Mouse (Mus musculus) heart, embryonic 11.5 days (tissue): ENCODE results near the gene BC037034. TPM values are rescaled to one million over a fixed set of nuclear protein-coding genes. Genes with fewer than 3 reads are reported as not detected.

Experiments used
- ATAC-seq: fragments of 200-750 bp; cut with Nextera tagmentation; replicated peaks from 2 replicates; pipeline ENCODE4 v1.8.0; 2017; ENCODE audit warnings: moderate library complexity; ENCODE audit not compliant: insufficient number of reproducible peaks, low FRiP score, low TSS enrichment
- H3K27ac ChIP-seq: fragments of 300-500 bp; sonication (generic); 2 replicates; pipeline ENCODE4 v1.5.1; 2014; ENCODE audit warnings: mild to moderate bottlenecking, low read depth, low read length
- H3K27me3 ChIP-seq: fragments of 300-500 bp; sonication (generic); 2 replicates; pipeline ENCODE4 v1.6.1; 2014; ENCODE audit warnings: mild to moderate bottlenecking, low read length, mixed read lengths; ENCODE audit not compliant: control insufficient read depth, insufficient read depth
- H3K36me3 ChIP-seq: fragments of 300-500 bp; sonication (generic); 2 replicates; pipeline ENCODE4 v1.6.1; 2014; ENCODE audit warnings: mild to moderate bottlenecking, low read length, moderate library complexity, mixed read lengths; ENCODE audit not compliant: control insufficient read depth, insufficient read depth
- H3K4me1 ChIP-seq: fragments of 300-500 bp; sonication (generic); 2 replicates; pipeline ENCODE4 v1.6.1; 2014; ENCODE audit warnings: low read length; ENCODE audit not compliant: control insufficient read depth, insufficient read depth
- H3K4me2 ChIP-seq: fragments of 300-500 bp; sonication (generic); 2 replicates; pipeline ENCODE4 v1.6.1; 2014; ENCODE audit warnings: mild to moderate bottlenecking, moderate library complexity
- H3K4me3 ChIP-seq: fragments of 300-500 bp; sonication (generic); 2 replicates; pipeline ENCODE4 v1.5.1; 2014; ENCODE audit warnings: low read depth, low read length
- H3K9ac ChIP-seq: fragments of 300-500 bp; sonication (generic); 2 replicates; pipeline ENCODE4 v1.6.1; 2014; ENCODE audit warnings: mild to moderate bottlenecking, low read depth, low read length, moderate library complexity
- H3K9me3 ChIP-seq: fragments of 300-500 bp; sonication (generic); replicated peaks from 2 replicates; pipeline ENCODE4 v1.6.1; 2016; ENCODE audit warnings: low read length; ENCODE audit not compliant: control insufficient read depth
- WGBS: fragments of 180-500 bp; shearing (Covaris S2); extraction: QIAGEN DNeasy Blood & Tissue Kit; methylation state at CpG from one replicate; pipeline ENCODE4 v1.1.7; 2014; ENCODE audit not compliant: insufficient replicate concordance; 5-methylcytosine and 5-hydroxymethylcytosine counted together
- polyA plus RNA-seq: library from polyadenylated mRNA; unstranded; fragments of >200 nt; fragmentation: Nextera tagmentation; extraction: Ambion mirVana; gene quantifications from 2 replicates; pipeline ENCODE4 v1.2.1, GENCODE M21; 2014

BC037034 gene
- polyA plus RNA-seq, 1 experiment from 2014 or later: 4.0 TPM

DNA sequence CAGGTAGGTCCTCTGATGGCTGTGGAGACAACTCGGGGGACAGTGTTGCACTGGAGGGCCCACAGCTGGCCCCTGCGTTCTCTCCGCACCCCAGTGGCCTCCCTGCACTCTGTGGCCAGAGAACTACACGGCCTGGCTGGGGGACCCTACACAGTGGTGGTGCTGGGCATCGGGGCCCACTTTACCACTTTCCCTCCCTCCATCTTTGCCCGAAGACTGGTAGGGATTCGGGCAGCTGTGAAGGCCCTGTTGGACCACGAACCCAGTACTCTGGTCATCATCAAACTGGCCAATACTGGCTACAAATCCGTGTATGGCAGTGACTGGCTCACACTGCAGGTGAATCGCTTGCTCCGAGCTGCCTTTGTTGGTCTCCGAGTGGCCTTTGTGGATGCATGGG is 12.7 kb downstream of the BC037034 start:
- Histone ChIP-seq H3K9me3 (no peaks in the 10 kb centered on the region), H3K27ac (no peak overlapping the region), H3K4me1 (peaks cover 6% of the 10 kb centered on the region), H3K4me3 (no peak overlapping the region), H3K36me3 (no peaks in the 10 kb centered on the region), H3K27me3 (no peaks in the 10 kb centered on the region), H3K4me2 (no peak overlapping the region), H3K9ac (no peak overlapping the region)
- no peak for ATAC-seq
- WGBS: 80% methylated on average over 12 of the region's 12 CpGs

DNA sequence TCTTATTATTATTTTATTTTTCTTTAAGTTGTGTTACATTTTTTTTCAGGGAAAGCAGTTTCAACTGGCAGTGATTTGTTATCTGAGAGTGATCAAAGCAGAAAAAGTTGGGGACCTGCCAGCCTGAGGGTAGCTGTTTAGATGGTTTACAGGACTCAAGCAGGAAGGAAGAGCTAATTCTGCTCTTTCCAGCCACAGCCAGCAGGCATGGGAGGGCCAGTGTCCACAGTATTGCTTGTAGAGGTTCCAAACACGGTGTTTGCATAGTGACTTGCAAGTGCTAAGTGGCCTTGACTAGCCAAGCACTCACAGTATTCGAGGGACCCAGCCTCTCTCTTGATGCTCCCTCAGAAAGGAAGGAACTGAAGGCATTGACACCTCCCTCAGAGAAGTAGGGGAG is 22.3 kb downstream of the BC037034 start:
- Histone ChIP-seq H3K9me3 (no peaks in the 10 kb centered on the region), H3K27ac (no peak overlapping the region), H3K36me3 (no peaks in the 10 kb centered on the region), H3K27me3 (no peaks in the 10 kb centered on the region), H3K4me2 (no peak overlapping the region), H3K9ac (no peak overlapping the region), H3K4me1 (no peaks in the 10 kb centered on the region), H3K4me3 (no peak overlapping the region)
- no peak for ATAC-seq
- WGBS: 23% methylated on average over 2 of the region's 2 CpGs

DNA sequence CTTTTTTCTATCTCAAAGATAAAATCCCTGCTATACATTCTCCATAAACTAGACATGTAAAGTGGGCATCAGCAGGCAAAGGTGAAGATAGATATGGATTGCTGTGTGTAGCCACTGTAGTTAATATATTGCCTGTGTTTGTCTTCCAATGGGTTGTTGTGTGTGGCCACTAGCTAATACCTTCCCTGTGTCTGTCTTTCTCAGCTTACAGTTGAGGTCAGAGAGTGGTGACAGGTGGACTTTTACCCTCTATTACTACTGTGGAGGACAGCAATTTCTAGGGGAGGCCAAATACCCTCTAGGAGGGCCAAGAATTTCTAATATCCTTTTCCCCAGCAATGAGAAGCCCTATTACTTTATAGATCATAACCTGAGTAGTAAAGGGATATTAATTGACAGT is 29.6 kb downstream of the BC037034 start:
- ATAC-seq: no peak
- no peak overlapping the region for H3K27ac ChIP-seq
- H3K9me3 ChIP-seq: no peaks in the 10 kb centered on the region
- H3K27me3 ChIP-seq: no peaks in the 10 kb centered on the region
- no peak overlapping the region for H3K4me3 ChIP-seq
- H3K4me1 ChIP-seq: no peaks in the 10 kb centered on the region
- H3K4me2 ChIP-seq: no peak overlapping the region
- no peaks in the 10 kb centered on the region for H3K36me3 ChIP-seq
- H3K9ac ChIP-seq: no peak overlapping the region

DNA sequence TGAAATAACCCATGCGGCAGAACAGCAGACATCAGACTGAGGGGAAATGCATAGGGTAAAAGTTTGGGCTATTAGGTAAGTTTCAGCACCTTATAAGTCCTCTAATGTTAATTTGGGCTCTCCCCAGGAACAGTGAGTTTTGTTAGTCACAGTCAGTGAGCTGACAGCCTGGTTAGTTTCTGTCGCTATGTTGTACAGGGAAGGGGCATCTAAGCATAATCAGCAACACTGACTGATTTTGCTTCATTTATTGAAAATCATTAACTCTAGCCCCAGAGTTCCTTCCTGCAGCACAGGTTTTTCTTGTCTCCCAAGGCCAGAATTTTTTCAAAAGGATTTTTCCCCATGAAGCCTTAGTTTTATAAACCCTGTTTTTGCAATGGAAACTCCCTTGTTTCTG is 30.1 kb downstream of the BC037034 start:
- Histone ChIP-seq H3K4me3 (no peak overlapping the region), H3K4me1 (no peaks in the 10 kb centered on the region), H3K27me3 (no peaks in the 10 kb centered on the region), H3K27ac (no peak overlapping the region), H3K4me2 (no peak overlapping the region), H3K9me3 (no peaks in the 10 kb centered on the region), H3K36me3 (no peaks in the 10 kb centered on the region), H3K9ac (no peak overlapping the region)
- 82% methylated on average over 2 of the region's 2 CpGs for WGBS
- no peak for ATAC-seq

DNA sequence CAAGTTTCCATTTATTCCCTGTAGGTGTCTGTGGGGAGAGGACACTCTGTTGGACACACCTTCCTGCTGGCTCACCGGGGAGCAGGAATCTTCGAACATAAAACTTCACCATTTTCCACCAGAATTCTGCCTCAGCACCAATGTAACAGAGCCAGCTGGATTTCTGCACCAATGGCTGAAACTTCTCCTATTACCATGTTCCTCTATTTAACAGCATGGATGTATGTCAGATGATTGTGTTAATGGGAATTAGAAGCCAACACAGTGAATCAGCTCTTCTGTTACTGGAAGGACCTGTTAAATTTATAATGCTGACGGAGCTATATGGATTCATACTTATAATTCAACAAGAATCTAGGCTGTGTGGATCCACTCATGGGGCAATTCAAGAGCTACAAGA is 34.3 kb downstream of the BC037034 start:
- no peak for ATAC-seq
- Histone ChIP-seq H3K9ac (no peak overlapping the region), H3K4me1 (no peaks in the 10 kb centered on the region), H3K4me2 (no peak overlapping the region), H3K4me3 (no peak overlapping the region), H3K9me3 (no peaks in the 10 kb centered on the region), H3K36me3 (no peaks in the 10 kb centered on the region), H3K27me3 (no peaks in the 10 kb centered on the region), H3K27ac (no peak overlapping the region)
- 82% methylated on average over 3 of the region's 3 CpGs for WGBS

DNA sequence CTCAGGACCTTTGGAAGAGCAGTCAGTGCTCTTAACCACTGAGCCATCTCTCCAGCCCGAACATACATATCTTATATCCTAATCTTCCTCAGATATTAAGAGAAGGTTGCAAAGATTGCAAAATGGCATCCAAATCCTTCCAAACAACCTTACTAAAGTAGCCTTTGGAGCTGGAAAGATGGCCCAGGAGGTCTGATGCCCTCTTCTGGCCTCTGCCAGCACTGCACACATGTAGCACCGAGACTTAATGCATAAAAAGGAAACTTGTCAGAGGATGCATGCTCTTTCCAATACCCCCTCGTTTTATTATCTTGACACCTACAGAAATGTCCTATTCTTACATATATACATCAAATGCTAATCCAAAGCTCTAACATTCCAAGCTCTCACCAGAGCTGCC is 35.8 kb downstream of the BC037034 start:
- Histone ChIP-seq H3K36me3 (no peaks in the 10 kb centered on the region), H3K27me3 (no peaks in the 10 kb centered on the region), H3K27ac (no peak overlapping the region), H3K9me3 (no peaks in the 10 kb centered on the region), H3K9ac (no peak overlapping the region), H3K4me1 (no peaks in the 10 kb centered on the region), H3K4me3 (no peak overlapping the region), H3K4me2 (no peak overlapping the region)
- ATAC-seq: no peak
- WGBS: 53% methylated on average over 3 of the region's 3 CpGs

DNA sequence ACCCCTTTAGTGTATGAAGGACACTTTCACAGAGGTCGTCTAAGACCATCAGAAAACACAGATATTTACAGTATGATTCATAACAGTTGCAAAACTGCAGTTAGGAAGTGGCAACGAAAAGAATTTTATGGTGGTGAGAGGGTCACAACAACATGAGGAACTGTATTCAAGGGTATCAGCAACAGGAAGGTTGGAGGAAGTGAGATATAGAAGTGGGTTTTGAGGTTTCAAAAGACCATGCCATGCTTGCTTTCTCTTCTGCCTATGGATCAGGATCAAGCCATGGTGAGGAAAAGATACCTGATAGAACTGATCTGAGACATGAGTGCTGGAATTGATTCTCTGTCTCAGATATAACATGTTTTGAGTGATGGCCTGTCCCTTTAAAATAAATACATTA is 36.5 kb downstream of the BC037034 start:
- Histone ChIP-seq H3K9ac (no peak overlapping the region), H3K4me3 (no peak overlapping the region), H3K9me3 (no peaks in the 10 kb centered on the region), H3K27me3 (no peaks in the 10 kb centered on the region), H3K36me3 (no peaks in the 10 kb centered on the region), H3K27ac (no peak overlapping the region), H3K4me2 (no peak overlapping the region), H3K4me1 (no peaks in the 10 kb centered on the region)
- no peak for ATAC-seq
- 48% methylated on average over 2 of the region's 2 CpGs for WGBS

DNA sequence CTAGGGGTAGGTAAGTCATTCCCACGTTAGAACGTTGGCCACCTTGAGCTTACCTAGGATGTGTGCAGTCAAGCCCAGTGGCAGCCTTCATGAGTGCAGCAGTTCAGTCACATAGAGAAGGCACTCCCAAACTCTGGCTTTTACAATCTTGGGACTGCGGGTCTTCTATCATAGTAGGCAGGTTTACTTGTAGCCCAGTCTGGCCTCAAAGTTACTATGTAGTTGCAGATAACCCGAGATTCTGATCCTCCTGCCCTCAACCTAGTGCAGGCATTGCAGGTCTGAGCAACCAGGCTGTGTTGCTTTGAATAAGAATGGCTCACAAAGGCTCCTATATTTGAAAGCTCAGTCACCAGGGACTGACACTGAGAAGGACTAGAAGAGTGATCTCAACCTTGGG is 37.3 kb downstream of the BC037034 start:
- no peak overlapping the region for H3K4me3 ChIP-seq
- no peak overlapping the region for H3K27ac ChIP-seq
- no peaks in the 10 kb centered on the region for H3K36me3 ChIP-seq
- no peaks in the 10 kb centered on the region for H3K27me3 ChIP-seq
- WGBS: 76% methylated on average over 4 of the region's 4 CpGs
- H3K9me3 ChIP-seq: no peaks in the 10 kb centered on the region
- H3K9ac ChIP-seq: no peak overlapping the region
- ATAC-seq: no peak
- H3K4me2 ChIP-seq: no peak overlapping the region
- no peaks in the 10 kb centered on the region for H3K4me1 ChIP-seq

DNA sequence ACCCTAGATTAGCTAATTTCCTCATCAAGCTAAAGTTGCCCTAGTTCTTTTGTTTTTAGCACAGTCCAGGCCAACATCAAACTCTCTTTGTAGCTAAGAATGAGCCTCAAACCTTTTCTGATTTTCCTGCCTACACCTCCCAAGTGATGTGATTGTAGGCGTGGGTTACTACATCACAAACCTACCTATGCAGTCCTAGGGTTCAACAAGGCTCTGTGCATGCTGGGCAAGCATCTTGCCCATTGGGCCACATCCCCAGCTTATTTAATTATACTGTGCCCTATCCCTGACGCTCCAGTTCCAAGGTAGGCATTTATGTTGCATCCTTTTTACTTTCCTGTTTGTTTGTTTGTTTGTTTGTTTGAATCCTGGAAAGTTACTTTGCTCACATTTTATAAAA is 38.1 kb downstream of the BC037034 start, which contains the start of gene Nxpe5:
Gene Nxpe5 (plus strand): TSS at position 199 of the 400 bp plus-strand sequence.
- H3K36me3 ChIP-seq: no peaks in the 10 kb centered on the region
- no peak for ATAC-seq
- H3K4me2 ChIP-seq: no peak within 1 kb of the TSS
- no peak within 1 kb of the TSS for H3K4me3 ChIP-seq
- H3K27me3 ChIP-seq: no peaks in the 10 kb centered on the region
- H3K27ac ChIP-seq: no peak within 1 kb of the TSS
- no peaks in the 10 kb centered on the region for H3K9me3 ChIP-seq
- no peak within 1 kb of the TSS for H3K9ac ChIP-seq
- no peaks in the 10 kb centered on the region for H3K4me1 ChIP-seq
- WGBS: 41% methylated on average over 2 of the region's 2 CpGs
